Mouse (Mus musculus) heart, adult 2 months (tissue): ENCODE measurements around the gene Extl2. TPM values are rescaled to one million over a fixed set of nuclear protein-coding genes. Genes with fewer than 3 reads are reported as not detected.

Source experiments
- DNase-seq, 2 experiments: peaks; one replicate each; pipeline ENCODE4 v3.0.0; 2021
- H3K27ac ChIP-seq: fragments of 200-600 bp; 2 replicates; pipeline ENCODE4 v1.8.1; 2022
- H3K27me3 ChIP-seq: fragments of 200-500 bp; 2 replicates; pipeline ENCODE4 v1.6.1; 2012; ENCODE audit warnings: mild to moderate bottlenecking, low read length, inconsistent platforms, mixed read lengths; ENCODE audit not compliant: control insufficient read depth, insufficient read depth
- H3K36me3 ChIP-seq: fragments of 200-500 bp; 2 replicates; pipeline ENCODE4 v1.6.1; 2012; ENCODE audit warnings: low read length, inconsistent platforms; ENCODE audit not compliant: control insufficient read depth, insufficient read depth
- H3K4me1 ChIP-seq: fragments of 200-500 bp; 2 replicates; pipeline ENCODE4 v1.6.1; 2011; ENCODE audit warnings: low read length; ENCODE audit not compliant: control insufficient read depth, insufficient read depth
- H3K4me3 ChIP-seq: fragments of 200-600 bp; 2 replicates; pipeline ENCODE4 v1.8.1; 2022
- H3K79me2 ChIP-seq: fragments of 200-500 bp; replicated peaks from 2 replicates; pipeline ENCODE4 v1.6.1; 2012; ENCODE audit warnings: mild to moderate bottlenecking, inconsistent platforms, low read length, moderate library complexity, mixed read lengths; ENCODE audit not compliant: control insufficient read depth, insufficient read depth
- H3K9ac ChIP-seq: fragments of 200-500 bp; 2 replicates; pipeline ENCODE4 v1.6.1; 2012; ENCODE audit warnings: low read depth, mild to moderate bottlenecking, control low read depth, inconsistent platforms, low read length, mixed read lengths
- CTCF ChIP-seq: fragments of 200-600 bp; IDR thresholded peaks from 2 replicates; pipeline ENCODE4 v1.8.1; 2022; ENCODE audit warnings: antibody characterized with exemption, mild to moderate bottlenecking, moderate library complexity
- EP300 ChIP-seq: fragments of 200-500 bp; IDR thresholded peaks from 2 replicates; pipeline ENCODE4 v1.6.1; 2011; ENCODE audit warnings: low read depth, low read length, control low read depth; ENCODE audit not compliant: insufficient read depth
- POLR2A ChIP-seq: fragments of 200-500 bp; IDR thresholded peaks from 2 replicates; pipeline ENCODE4 v1.6.1; 2011; ENCODE audit warnings: mild to moderate bottlenecking, low read depth, low read length, control low read depth; ENCODE audit not compliant: insufficient read depth
- WGBS: fragments of 180-500 bp; shearing (Covaris S2); methylation state at CpG from one replicate; pipeline ENCODE4 v1.1.7; 2018; 5-methylcytosine and 5-hydroxymethylcytosine counted together
- intact Hi-C: fragments of 180-260 bp; cut with DNase I; formaldehyde crosslinking; loops from one replicate; pipeline ENCODE4 v1.15.1; 2025
- polyA plus RNA-seq: library from polyadenylated mRNA; depleted of rRNA; stranded (reverse); fragments of >200 nt; gene quantifications from 2 replicates; pipeline ENCODE4 v1.2.3, GENCODE M21; 2012
- total RNA-seq, 2 experiments: library from RNA; stranded (reverse); gene quantifications; 2 replicates each; pipeline ENCODE4 v1.2.3; 2021

Extl2 gene
- total and polyA plus RNA-seq, 3 experiments = 11.6 to 15.9 (median 14.1) TPM

GRCm38 (mm10) chr3:115979000-115979399 lies 28.3 kb upstream of the Extl2 start:
- 6% methylated on average over 1 of the region's 1 CpGs for WGBS
- TF ChIP-seq POLR2A (no peak), CTCF (peak; percentile 86)

GRCm38 (mm10) chr3:115983217-115983616 lies 24.0 kb upstream of the Extl2 start:
- Histone ChIP-seq H3K79me2 (no peaks in the 10 kb centered on the region), H3K27me3 (no peaks in the 10 kb centered on the region), H3K9ac (no peak overlapping the region), H3K36me3 (no peaks in the 10 kb centered on the region; the same call in 1 of the 2 replicates), H3K27ac (no peak overlapping the region), H3K4me3 (no peak overlapping the region), H3K4me1 (no peaks in the 10 kb centered on the region)
- 89% methylated on average over 8 of the region's 8 CpGs for WGBS
- intact Hi-C loops = no loop called here
- DNase-seq = no peak
- TF ChIP-seq EP300 (no peak), POLR2A (no peak), CTCF (no peak)

More at GRCm38 (mm10) chr3:115979000-115979399, 28.3 kb upstream of the Extl2 start:
- Histone ChIP-seq H3K27me3 (no peaks in the 10 kb centered on the region), H3K79me2 (no peaks in the 10 kb centered on the region), H3K9ac (no peak overlapping the region), H3K4me1 (no peaks in the 10 kb centered on the region), H3K4me3 (no peak overlapping the region), H3K27ac (no peak overlapping the region), H3K36me3 (no peaks in the 10 kb centered on the region; the same call in 1 of the 2 replicates)
- intact Hi-C loops = loop anchor here (1.0 to 5.0 kb wide), 5 partner anchors 42 to 382 kb away; partner anchors contain the start of gene Dph5
- no peak for DNase-seq

- Histone ChIP-seq H3K36me3 (no peaks in the 10 kb centered on the region), H3K4me3 (no peak overlapping the region), H3K4me1 (no peaks in the 10 kb centered on the region), H3K79me2 (no peaks in the 10 kb centered on the region), H3K9ac (no peak overlapping the region), H3K27me3 (no peaks in the 10 kb centered on the region), H3K27ac (no peak overlapping the region)
- WGBS = 96% methylated on average over 9 of the region's 9 CpGs
- no peak for DNase-seq
- no peak for TF ChIP-seq POLR2A
- no peak for TF ChIP-seq EP300
- TF ChIP-seq CTCF = no peak
- intact Hi-C loops = no loop called here
Observed at GRCm38 (mm10) chr3:115984653-115985052, 22.6 kb upstream of the Extl2 start.

- Histone ChIP-seq H3K36me3 (0 out of 2 replicates have a peak, but pooled peaks cover 2% of the 10 kb centered on the region), H3K9ac (no peak overlapping the region), H3K4me3 (no peak overlapping the region), H3K4me1 (no peaks in the 10 kb centered on the region), H3K79me2 (no peaks in the 10 kb centered on the region), H3K27me3 (no peaks in the 10 kb centered on the region), H3K27ac (no peak overlapping the region)
- no peak for TF ChIP-seq CTCF
- TF ChIP-seq POLR2A = no peak
- TF ChIP-seq EP300 = no peak
- no peak for DNase-seq
- intact Hi-C loops = no loop called here
- WGBS = 43% methylated on average over 9 of the region's 9 CpGs
Observed at GRCm38 (mm10) chr3:115985183-115985892, 21.9 kb upstream of the Extl2 start.

- intact Hi-C loops = no loop called here
- TF ChIP-seq POLR2A (no peak), EP300 (no peak), CTCF (no peak)
- peaks cover 3% of the 10 kb centered on the region; the same call in 1 of the 2 replicates for H3K36me3 ChIP-seq
- H3K9ac ChIP-seq = no peak overlapping the region
- 0 out of 2 replicates have a peak, but pooled peaks cover 1% of the 10 kb centered on the region for H3K79me2 ChIP-seq
- WGBS = 32% methylated on average over 4 of the region's 4 CpGs
- H3K4me3 ChIP-seq = no peak overlapping the region
- DNase-seq = no peak
- no peaks in the 10 kb centered on the region for H3K27me3 ChIP-seq
- no peak overlapping the region for H3K27ac ChIP-seq
- H3K4me1 ChIP-seq = peaks cover 2% of the 10 kb centered on the region; the same call in 1 of the 2 replicates
Observed at GRCm38 (mm10) chr3:115992103-115992502, 15.2 kb upstream of the Extl2 start.

- Histone ChIP-seq H3K27me3 (no peaks in the 10 kb centered on the region), H3K9ac (no peak overlapping the region), H3K27ac (no peak overlapping the region), H3K4me3 (no peak overlapping the region), H3K79me2 (0 out of 2 replicates have a peak, but pooled peaks cover 1% of the 10 kb centered on the region), H3K36me3 (peaks cover 3% of the 10 kb centered on the region; the same call in 1 of the 2 replicates), H3K4me1 (peaks cover 2% of the 10 kb centered on the region; the same call in 1 of the 2 replicates)
- intact Hi-C loops = no loop called here
- WGBS = 68% methylated on average over 4 of the region's 4 CpGs
- DNase-seq = no peak
- TF ChIP-seq CTCF (no peak), POLR2A (no peak), EP300 (no peak)
Observed at GRCm38 (mm10) chr3:115992588-115992987, 14.7 kb upstream of the Extl2 start.
